Mouse (Mus musculus) neural tube, embryonic 15.5 days (tissue): ENCODE measurements around the gene Best2. TPM values are rescaled to one million over a fixed set of nuclear protein-coding genes. Genes with fewer than 3 reads are reported as not detected.

ENCODE experiments used
- ATAC-seq: fragments of 200-750 bp; cut with Nextera tagmentation; 2 replicates; pipeline ENCODE4 v1.8.0; 2017; ENCODE audit warnings: mild to moderate bottlenecking, moderate TSS enrichment, moderate library complexity; ENCODE audit not compliant: low FRiP score
- H3K27ac ChIP-seq: fragments of 300-500 bp; sonication (generic); replicated peaks from 2 replicates; pipeline ENCODE4 v1.5.1; 2015; ENCODE audit warnings: mild to moderate bottlenecking, inconsistent platforms
- H3K27me3 ChIP-seq: fragments of 300-500 bp; sonication (generic); replicated peaks from 2 replicates; pipeline ENCODE4 v1.6.1; 2015; ENCODE audit warnings: inconsistent platforms
- H3K36me3 ChIP-seq: fragments of 300-500 bp; sonication (generic); 2 replicates; pipeline ENCODE4 v1.6.1; 2015; ENCODE audit warnings: inconsistent platforms
- H3K4me1 ChIP-seq: fragments of 300-500 bp; sonication (generic); 2 replicates; pipeline ENCODE4 v1.6.1; 2015; ENCODE audit warnings: inconsistent platforms
- H3K4me2 ChIP-seq: fragments of 300-500 bp; sonication (generic); 2 replicates; pipeline ENCODE4 v1.6.1; 2015; ENCODE audit warnings: inconsistent platforms, mild to moderate bottlenecking, moderate library complexity
- H3K4me3 ChIP-seq: fragments of 300-500 bp; sonication (generic); replicated peaks from 2 replicates; pipeline ENCODE4 v1.5.1; 2015; ENCODE audit warnings: mild to moderate bottlenecking, inconsistent platforms
- H3K9ac ChIP-seq: fragments of 300-500 bp; sonication (generic); replicated peaks from 2 replicates; pipeline ENCODE4 v1.6.1; 2015; ENCODE audit warnings: mild to moderate bottlenecking, inconsistent platforms
- H3K9me3 ChIP-seq: fragments of 300-500 bp; sonication (generic); replicated peaks from 2 replicates; pipeline ENCODE4 v1.6.1; 2016; ENCODE audit warnings: inconsistent platforms
- WGBS: fragments of 180-500 bp; shearing (Covaris S2); methylation state at CpG from one replicate; pipeline ENCODE4 v1.1.7; 2015; ENCODE audit warnings: mixed read lengths; 5-methylcytosine and 5-hydroxymethylcytosine counted together
- polyA plus RNA-seq: library from polyadenylated mRNA; unstranded; fragments of >200 nt; fragmentation: Nextera tagmentation; extraction: Ambion mirVana; gene quantifications from 2 replicates; pipeline ENCODE4 v1.2.1, GENCODE M21; 2015

Best2 gene
- polyA plus RNA-seq, 1 experiment from 2014 or later: not detected

- Histone ChIP-seq H3K9me3 (no peaks in the 10 kb centered on the region), H3K27me3 (no peaks in the 10 kb centered on the region), H3K4me1 (peaks cover 54% of the 10 kb centered on the region), H3K9ac (peak overlapping the region; percentile 87), H3K36me3 (peaks cover 39% of the 10 kb centered on the region), H3K4me3 (peak overlapping the region; percentile 73), H3K27ac (no peak overlapping the region; the same call in 1 of the 2 replicates), H3K4me2 (peak overlapping the region; percentile 71)
- no peak for ATAC-seq
- WGBS: 69% methylated on average over 5 of the region's 5 CpGs
Measured at GRCm38 (mm10) chr8:84970913-84971312, 43.4 kb downstream of the Best2 start.

GRCm38 (mm10) chr8:84970135-84970790 is 44.1 kb downstream of the Best2 start:
- Histone ChIP-seq H3K9ac (peak overlapping the region; percentile 87), H3K4me1 (peaks cover 52% of the 10 kb centered on the region), H3K27ac (peak overlapping the region; percentile 88), H3K4me2 (peak overlapping the region; percentile 71), H3K9me3 (no peaks in the 10 kb centered on the region), H3K27me3 (no peaks in the 10 kb centered on the region), H3K4me3 (peak overlapping the region; percentile 73), H3K36me3 (peaks cover 38% of the 10 kb centered on the region)
- no peak for ATAC-seq
- WGBS: 8% methylated on average over 21 of the region's 21 CpGs

DNA sequence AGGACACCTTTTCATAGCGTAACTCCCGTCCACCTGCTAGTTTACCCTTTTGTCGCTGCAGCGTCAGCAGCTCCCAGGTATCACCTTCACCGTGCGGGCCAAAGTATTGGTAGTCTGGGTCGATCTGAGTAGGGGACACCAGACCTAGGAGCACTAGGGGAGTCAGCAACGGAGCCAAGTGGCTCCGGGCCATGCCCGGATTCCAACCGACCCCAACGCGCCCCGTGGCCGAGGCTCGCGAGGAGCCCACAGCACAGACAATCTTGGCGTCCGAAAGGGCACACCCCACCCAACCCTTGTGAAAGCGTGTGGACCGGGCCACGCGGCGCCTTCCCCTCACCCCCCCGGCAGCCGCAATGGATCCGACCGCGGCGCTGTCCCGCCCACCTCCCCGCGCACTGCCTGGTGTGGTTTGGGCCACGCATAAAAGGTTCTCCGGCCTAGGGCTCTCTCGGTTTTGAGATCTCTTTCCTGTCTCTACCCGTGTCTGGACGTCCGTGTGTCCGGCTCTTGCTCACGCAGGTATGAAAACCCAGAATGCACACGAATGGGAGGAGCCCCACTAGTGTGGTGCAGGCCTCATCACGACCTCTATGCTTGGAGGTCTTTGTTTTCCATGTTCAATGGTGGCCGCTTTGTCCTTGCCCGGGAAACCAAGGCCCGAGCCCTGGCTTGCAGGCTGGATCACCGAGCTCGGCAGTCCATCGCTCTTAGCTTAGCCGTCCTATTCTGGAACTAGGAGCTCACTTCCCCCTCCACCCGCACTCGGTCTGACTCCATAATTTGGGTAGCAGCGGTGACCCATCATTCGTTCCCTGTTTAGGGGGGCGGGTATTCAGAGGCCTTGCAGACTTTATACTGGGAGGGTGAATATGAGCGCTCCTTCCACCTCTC is 44.8 kb downstream of the Best2 start, which contains the start of the genes Gm49661, Prdx2 and Rnaseh2a:
TSS of gene Gm49661 (minus strand) at position 193 of the 894 bp plus-strand sequence.
TSS of gene Prdx2 (plus strand) at position 347 of the 894 bp plus-strand sequence.
TSS of gene Rnaseh2a (minus strand) at position 527 of the 894 bp plus-strand sequence.
- peak within 1 kb of the TSS; percentile 71 for H3K4me2 ChIP-seq
- H3K27ac ChIP-seq: peak within 1 kb of the TSS; percentile 88
- H3K9me3 ChIP-seq: no peaks in the 10 kb centered on the region
- peaks cover 34% of the 10 kb centered on the region for H3K36me3 ChIP-seq
- H3K27me3 ChIP-seq: no peaks in the 10 kb centered on the region
- ATAC-seq: peak; percentile 83
- peak within 1 kb of the TSS; percentile 73 for H3K4me3 ChIP-seq
- H3K4me1 ChIP-seq: peaks cover 52% of the 10 kb centered on the region
- H3K9ac ChIP-seq: peak within 1 kb of the TSS; percentile 87
- under 1% methylated on average over 56 of the region's 56 CpGs for WGBS

DNA sequence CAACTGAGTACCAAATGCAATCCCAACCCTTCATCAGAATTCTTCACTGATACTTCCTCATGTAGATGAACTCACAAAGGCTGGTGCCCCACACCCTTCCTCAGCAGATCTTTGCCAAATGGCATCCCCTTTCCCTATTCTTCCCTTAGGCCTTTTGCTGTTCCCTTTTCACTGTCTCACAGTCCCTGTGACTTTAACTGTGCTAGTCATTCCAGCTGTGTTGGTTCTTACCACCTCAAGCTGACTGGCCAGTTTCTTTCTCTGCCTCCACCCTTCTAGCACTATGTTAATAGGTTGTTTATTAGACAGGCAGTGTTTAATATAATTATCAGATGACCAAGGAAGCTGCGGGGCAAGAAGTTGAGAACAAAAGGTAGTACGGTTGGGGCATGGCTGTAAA is 45.7 kb downstream of the Best2 start:
- peak overlapping the region; percentile 87 for H3K9ac ChIP-seq
- 14% methylated on average over 2 of the region's 2 CpGs for WGBS
- H3K9me3 ChIP-seq: no peaks in the 10 kb centered on the region
- H3K27me3 ChIP-seq: no peaks in the 10 kb centered on the region
- peaks cover 29% of the 10 kb centered on the region for H3K36me3 ChIP-seq
- H3K27ac ChIP-seq: peak overlapping the region; percentile 88
- peak overlapping the region; percentile 73 for H3K4me3 ChIP-seq
- peak overlapping the region; percentile 71 for H3K4me2 ChIP-seq
- H3K4me1 ChIP-seq: peaks cover 50% of the 10 kb centered on the region
- no peak for ATAC-seq

- 91% methylated on average over 13 of the region's 13 CpGs for WGBS
- Histone ChIP-seq H3K9ac (no peak overlapping the region), H3K4me2 (no peak overlapping the region), H3K36me3 (peaks cover 20% of the 10 kb centered on the region), H3K27me3 (no peaks in the 10 kb centered on the region), H3K4me1 (peaks cover 50% of the 10 kb centered on the region), H3K9me3 (no peaks in the 10 kb centered on the region), H3K27ac (no peak overlapping the region), H3K4me3 (no peak overlapping the region)
- ATAC-seq: no peak
Measured at GRCm38 (mm10) chr8:84967532-84968304, 46.6 kb downstream of the Best2 start.

DNA sequence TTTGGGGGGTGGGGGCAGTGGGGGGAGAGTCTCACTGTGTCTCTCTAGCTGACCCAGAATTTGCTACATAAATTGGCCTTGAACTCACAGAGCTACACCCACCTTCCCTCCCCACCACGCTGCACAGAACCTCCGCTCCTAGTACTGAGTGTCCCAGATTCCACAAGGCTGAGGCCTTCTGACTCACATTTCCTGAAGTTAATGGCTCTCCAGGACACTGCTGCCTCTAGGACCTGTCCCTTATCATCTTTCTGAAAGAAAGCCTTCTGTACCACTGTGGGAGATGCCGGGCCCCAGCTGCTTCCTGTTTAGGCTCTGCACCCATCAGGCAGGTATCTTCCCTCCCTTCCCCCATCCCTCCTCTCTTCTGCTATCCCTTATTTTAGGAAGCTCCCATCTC is 47.7 kb downstream of the Best2 start:
- Histone ChIP-seq H3K27ac (peak overlapping the region; percentile 54), H3K4me1 (peaks cover 49% of the 10 kb centered on the region), H3K27me3 (no peaks in the 10 kb centered on the region), H3K4me2 (peak overlapping the region; percentile 96), H3K9ac (no peak overlapping the region), H3K4me3 (0 out of 2 replicates have a peak overlapping the region, but pooled peaks have one; percentile 69), H3K36me3 (peaks cover 15% of the 10 kb centered on the region), H3K9me3 (no peaks in the 10 kb centered on the region)
- 66% methylated on average over 3 of the region's 3 CpGs for WGBS
- no peak for ATAC-seq

DNA sequence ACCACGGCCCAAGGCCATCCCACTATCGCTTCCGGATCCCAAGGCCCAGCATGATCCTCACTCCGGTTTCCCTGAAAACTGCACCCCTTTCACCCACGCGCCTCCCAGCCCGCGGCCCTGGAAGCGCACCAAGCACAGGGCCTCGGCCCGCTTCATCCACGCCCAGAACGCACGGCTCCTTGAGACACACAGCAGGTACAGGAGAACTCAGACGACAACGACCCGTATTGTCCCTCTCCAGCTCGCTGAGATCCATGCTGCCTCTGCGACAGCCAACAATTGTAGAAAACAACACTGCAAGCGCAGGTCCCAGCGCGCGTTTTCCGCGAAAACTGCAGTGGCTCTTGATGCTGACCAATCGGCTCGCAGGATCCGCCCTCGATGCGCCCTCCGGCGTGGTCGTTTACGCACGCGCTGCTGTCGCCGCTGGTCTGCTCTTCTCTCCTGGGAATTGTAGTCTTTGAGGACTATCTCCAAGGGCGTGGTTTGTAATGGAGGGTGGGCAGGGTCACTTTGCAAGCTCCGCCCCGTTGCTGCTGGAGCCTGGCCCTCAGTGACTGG is 48.5 kb downstream of the Best2 start:
- under 1% methylated on average over 41 of the region's 41 CpGs for WGBS

GRCm38 (mm10) chr8:84963952-84964351 is 50.4 kb downstream of the Best2 start:
- no peak for ATAC-seq
- WGBS: 87% methylated on average over 4 of the region's 4 CpGs
- H3K4me1 ChIP-seq: peaks cover 34% of the 10 kb centered on the region
- H3K9ac ChIP-seq: no peak overlapping the region
- H3K4me3 ChIP-seq: no peak overlapping the region
- no peaks in the 10 kb centered on the region for H3K27me3 ChIP-seq
- no peaks in the 10 kb centered on the region for H3K9me3 ChIP-seq
- no peak overlapping the region for H3K4me2 ChIP-seq
- H3K27ac ChIP-seq: no peak overlapping the region
- peaks cover 19% of the 10 kb centered on the region for H3K36me3 ChIP-seq

More for the DNA sequence above, 48.5 kb downstream of the Best2 start:
- Histone ChIP-seq H3K9me3 (no peaks in the 10 kb centered on the region), H3K27me3 (no peaks in the 10 kb centered on the region), H3K4me3 (peak overlapping the region; percentile 69), H3K4me1 (peaks cover 41% of the 10 kb centered on the region), H3K9ac (peak overlapping the region; percentile 79), H3K4me2 (peak overlapping the region; percentile 96), H3K27ac (peak overlapping the region; percentile 76), H3K36me3 (peaks cover 14% of the 10 kb centered on the region; the same call in 1 of the 2 replicates)
- ATAC-seq: peak; percentile 81

DNA sequence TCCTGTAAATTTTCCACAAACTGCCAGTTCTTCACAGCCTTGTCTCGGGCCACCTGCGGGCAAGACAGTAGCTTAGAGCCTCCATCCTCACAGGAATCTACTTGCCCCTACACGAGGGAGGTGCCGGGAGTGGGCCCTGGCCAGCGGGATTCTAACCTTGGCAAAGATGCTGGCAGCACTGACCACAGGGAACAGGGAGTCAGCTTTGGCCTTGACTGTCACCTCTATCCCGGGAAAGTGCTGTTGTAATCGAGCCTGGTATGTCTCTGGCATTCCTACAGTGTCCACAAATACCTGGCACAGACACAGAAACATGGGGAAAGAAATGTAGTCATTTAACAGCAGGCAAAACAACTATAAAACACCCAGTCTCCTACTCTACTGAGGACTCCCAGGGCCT is 54.5 kb downstream of the Best2 start:
- 95% methylated on average over 7 of the region's 7 CpGs for WGBS
- peaks cover 28% of the 10 kb centered on the region for H3K36me3 ChIP-seq
- no peak overlapping the region for H3K4me3 ChIP-seq
- H3K9ac ChIP-seq: no peak overlapping the region
- H3K4me2 ChIP-seq: no peak overlapping the region
- no peaks in the 10 kb centered on the region for H3K27me3 ChIP-seq
- H3K9me3 ChIP-seq: no peaks in the 10 kb centered on the region
- no peak overlapping the region for H3K27ac ChIP-seq
- H3K4me1 ChIP-seq: peaks cover 4% of the 10 kb centered on the region
- no peak for ATAC-seq
